Mouse (Mus musculus) ES-Bruce4 (cell line): ENCODE measurements around the gene Abraxas1. TPM values are rescaled to one million over a fixed set of nuclear protein-coding genes. Genes with fewer than 3 reads are reported as not detected.

Experiments
- H3K27ac ChIP-seq: 2 replicates; pipeline ENCODE4 v1.5.1; 2012; ENCODE audit warnings: low read length, inconsistent platforms; ENCODE audit not compliant: insufficient read depth
- H3K27me3 ChIP-seq: 2 replicates; pipeline ENCODE4 v1.6.1; 2012; ENCODE audit warnings: mild to moderate bottlenecking, low read length, inconsistent platforms; ENCODE audit not compliant: control insufficient read depth, poor library complexity, insufficient read depth, severe bottlenecking
- H3K36me3 ChIP-seq: 2 replicates; pipeline ENCODE4 v1.6.1; 2012; ENCODE audit warnings: inconsistent platforms, mild to moderate bottlenecking, low read length, moderate library complexity; ENCODE audit not compliant: control insufficient read depth, poor library complexity, insufficient read depth, severe bottlenecking
- H3K4me1 ChIP-seq: one replicate; pipeline ENCODE4 v1.8.1; 2011; ENCODE audit warnings: low read length; ENCODE audit not compliant: control insufficient read depth, insufficient read depth
- H3K4me3 ChIP-seq: 2 replicates; pipeline ENCODE4 v1.5.1; 2011; ENCODE audit warnings: low read depth, mild to moderate bottlenecking, low read length
- H3K9ac ChIP-seq: 2 replicates; pipeline ENCODE4 v1.6.1; 2012; ENCODE audit warnings: low read depth, mild to moderate bottlenecking, inconsistent platforms; ENCODE audit not compliant: poor library complexity, severe bottlenecking
- H3K9me3 ChIP-seq: replicated peaks from 2 replicates; pipeline ENCODE4 v1.6.1; 2012; ENCODE audit warnings: mild to moderate bottlenecking, low read length, inconsistent platforms; ENCODE audit not compliant: control insufficient read depth, poor library complexity, insufficient read depth, severe bottlenecking
- CTCF ChIP-seq: IDR thresholded peaks from one replicate; pipeline ENCODE4 v1.8.1; 2011; ENCODE audit warnings: low read depth, low read length
- EP300 ChIP-seq: IDR thresholded peaks from 2 replicates; pipeline ENCODE4 v1.6.1; 2011; ENCODE audit warnings: low read depth, low read length; ENCODE audit not compliant: insufficient read depth
- POLR2A ChIP-seq: IDR thresholded peaks from one replicate; pipeline ENCODE4 v1.8.1; 2011; ENCODE audit warnings: low read length; ENCODE audit not compliant: insufficient read depth
- polyA plus RNA-seq: library from polyadenylated mRNA; stranded (reverse); fragments of >200 nt; gene quantifications from 2 replicates; pipeline ENCODE4 v1.2.4, GENCODE M21; 2011; ENCODE audit warnings: low read depth; ENCODE audit not compliant: missing spikeins, insufficient read depth, insufficient read length

Gene Abraxas1
- polyA plus RNA-seq, 1 experiment = 37.4 TPM

DNA sequence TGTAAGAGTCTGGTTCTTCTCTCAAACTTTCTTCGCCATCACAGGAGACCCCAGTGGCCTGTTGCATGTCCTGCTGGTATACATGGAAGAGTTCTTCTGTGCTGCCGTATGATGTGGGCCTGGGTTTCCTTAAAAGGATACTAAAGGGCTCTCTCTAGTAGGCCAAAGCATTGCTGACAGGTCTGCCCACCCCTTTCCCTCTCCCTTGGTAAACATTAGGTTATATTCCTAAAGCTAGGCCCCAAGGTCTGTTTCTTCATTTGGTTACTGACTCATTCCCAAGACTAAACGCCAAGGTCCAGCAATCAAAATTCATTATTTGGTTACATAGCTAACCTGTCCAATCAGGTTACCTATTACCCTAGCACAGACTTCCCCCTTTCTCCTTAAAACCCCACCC, 11.9 kb upstream of the Abraxas1 start:
- H3K27ac ChIP-seq = no peak overlapping the region
- no peaks in the 10 kb centered on the region for H3K4me1 ChIP-seq
- H3K9me3 ChIP-seq = no peaks in the 10 kb centered on the region
- no peaks in the 10 kb centered on the region for H3K36me3 ChIP-seq
- no peak overlapping the region for H3K4me3 ChIP-seq
- no peak overlapping the region for H3K9ac ChIP-seq
- TF ChIP-seq POLR2A = no peak
- no peak for TF ChIP-seq CTCF
- no peak for TF ChIP-seq EP300
- H3K27me3 ChIP-seq = no peaks in the 10 kb centered on the region

DNA sequence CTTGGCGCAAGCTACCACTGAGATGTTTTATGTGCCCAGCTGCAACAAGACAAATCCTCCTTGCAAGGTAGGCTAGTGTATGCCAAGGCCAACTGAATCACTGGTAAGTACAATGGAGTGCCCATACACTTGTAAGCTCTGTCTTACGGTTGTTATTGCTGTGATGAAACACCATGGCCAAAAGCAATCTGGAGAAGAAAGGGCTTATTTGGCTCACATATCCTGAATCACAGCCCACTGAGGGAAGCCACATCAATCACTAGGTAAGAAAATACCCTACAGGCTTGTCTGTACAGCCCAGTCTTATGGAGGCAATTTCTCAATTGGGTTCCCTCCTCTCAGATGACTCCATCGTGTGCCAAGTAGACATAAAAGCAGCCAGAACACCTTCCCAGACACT, 7.9 kb upstream of the Abraxas1 start:
- no peaks in the 10 kb centered on the region for H3K36me3 ChIP-seq
- H3K4me1 ChIP-seq = no peaks in the 10 kb centered on the region
- H3K27me3 ChIP-seq = no peaks in the 10 kb centered on the region
- H3K9me3 ChIP-seq = no peaks in the 10 kb centered on the region
- TF ChIP-seq CTCF (no peak), POLR2A (no peak), EP300 (no peak)
- no peak overlapping the region for H3K9ac ChIP-seq
- H3K4me3 ChIP-seq = no peak overlapping the region
- H3K27ac ChIP-seq = no peak overlapping the region

DNA sequence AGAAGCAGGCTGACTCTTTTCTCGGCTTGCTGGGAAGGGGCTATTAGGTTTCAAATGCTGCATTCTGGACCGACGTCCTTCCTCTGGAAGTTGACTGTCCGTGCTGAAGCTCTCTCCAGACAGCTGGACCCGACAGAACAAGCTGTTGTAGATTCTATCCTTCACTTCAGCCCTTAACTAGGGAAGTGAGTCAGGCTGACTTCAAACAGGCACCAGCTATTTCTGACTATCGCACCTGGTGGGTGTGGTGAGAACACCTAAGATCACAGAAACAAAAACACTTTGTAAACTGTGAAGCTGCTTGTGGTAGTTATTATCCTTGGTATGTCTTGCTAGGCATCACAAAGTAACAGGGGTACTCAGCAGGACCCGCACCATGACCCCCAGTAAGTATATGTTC, 5.8 kb upstream of the Abraxas1 start:
- no peaks in the 10 kb centered on the region for H3K36me3 ChIP-seq
- no peaks in the 10 kb centered on the region for H3K4me1 ChIP-seq
- H3K27me3 ChIP-seq = no peaks in the 10 kb centered on the region
- H3K27ac ChIP-seq = no peak overlapping the region
- no peaks in the 10 kb centered on the region for H3K9me3 ChIP-seq
- no peak overlapping the region for H3K4me3 ChIP-seq
- no peak overlapping the region for H3K9ac ChIP-seq
- TF ChIP-seq EP300 = no peak
- no peak for TF ChIP-seq POLR2A
- TF ChIP-seq CTCF = no peak

DNA sequence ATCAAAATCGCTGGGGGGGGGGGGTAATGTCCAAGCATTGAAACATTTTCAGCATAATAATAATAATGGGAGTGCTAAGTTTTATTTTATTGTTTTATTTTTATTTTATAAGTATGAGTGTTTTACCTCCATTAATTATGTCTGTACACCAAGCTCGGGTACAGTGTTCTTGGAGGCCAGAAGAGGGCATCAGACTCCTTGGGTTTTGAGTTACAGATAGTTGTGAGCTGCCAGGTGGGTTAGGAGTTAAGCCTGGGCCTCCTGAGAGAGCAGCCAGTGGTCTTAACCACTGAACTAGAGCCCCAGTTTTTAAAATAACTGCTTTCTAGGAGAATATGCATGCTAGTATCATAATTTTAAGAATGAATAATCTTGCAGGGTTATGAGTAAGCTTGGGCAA, 5.2 kb upstream of the Abraxas1 start:
- no peak overlapping the region for H3K27ac ChIP-seq
- no peaks in the 10 kb centered on the region for H3K27me3 ChIP-seq
- no peak overlapping the region for H3K9ac ChIP-seq
- no peaks in the 10 kb centered on the region for H3K4me1 ChIP-seq
- no peak for TF ChIP-seq EP300
- TF ChIP-seq CTCF = peak; percentile 14
- no peaks in the 10 kb centered on the region for H3K9me3 ChIP-seq
- H3K4me3 ChIP-seq = no peak overlapping the region
- H3K36me3 ChIP-seq = no peaks in the 10 kb centered on the region

DNA sequence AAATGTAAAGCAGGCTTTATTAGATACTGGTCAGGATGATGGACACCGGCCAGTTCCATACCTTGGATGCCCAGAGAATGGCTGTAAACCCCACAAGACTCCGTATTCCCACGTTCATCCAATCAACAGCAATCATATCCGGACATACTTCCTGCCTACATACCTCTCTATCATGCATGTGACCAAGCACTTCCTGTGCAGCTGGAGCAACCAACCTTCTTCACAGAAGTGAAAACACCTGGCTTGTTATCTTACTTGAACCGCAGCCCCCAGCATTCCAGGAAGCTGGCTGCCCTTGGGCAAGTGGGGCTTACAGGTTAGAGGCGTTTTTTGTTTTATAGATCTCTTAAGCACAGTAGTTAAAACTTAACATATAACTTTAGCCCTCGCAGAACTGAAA, 2.1 kb upstream of the Abraxas1 start:
- Histone ChIP-seq H3K27me3 (no peaks in the 10 kb centered on the region), H3K4me1 (no peaks in the 10 kb centered on the region), H3K36me3 (0 out of 2 replicates have a peak, but pooled peaks cover 5% of the 10 kb centered on the region), H3K9me3 (no peaks in the 10 kb centered on the region), H3K27ac (no peak overlapping the region), H3K4me3 (no peak overlapping the region), H3K9ac (no peak overlapping the region)
- no peak for TF ChIP-seq CTCF
- no peak for TF ChIP-seq POLR2A
- no peak for TF ChIP-seq EP300

DNA sequence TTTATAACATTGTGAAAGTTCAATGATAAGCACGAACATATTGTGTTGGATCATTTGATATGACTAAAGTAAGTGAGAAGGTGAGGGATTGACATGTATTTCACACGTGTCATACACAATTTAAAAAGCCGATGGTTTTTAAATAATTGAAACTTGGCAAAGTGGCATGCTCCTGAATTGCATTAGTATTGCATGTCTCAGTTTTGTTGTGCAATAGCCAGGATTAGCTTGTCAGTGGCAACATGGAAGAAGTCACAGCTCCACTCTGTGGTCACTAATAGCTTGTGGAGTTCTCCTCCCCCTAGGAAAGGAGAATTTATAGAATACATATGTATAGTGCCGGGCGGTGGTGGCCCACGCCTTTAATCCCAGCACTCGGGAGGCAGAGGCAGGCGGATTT, 610 bp upstream of the Abraxas1 start:
- Histone ChIP-seq H3K27me3 (no peaks in the 10 kb centered on the region), H3K9me3 (no peaks in the 10 kb centered on the region), H3K9ac (no peak overlapping the region), H3K4me3 (no peak overlapping the region), H3K36me3 (peaks cover 13% of the 10 kb centered on the region), H3K4me1 (no peaks in the 10 kb centered on the region), H3K27ac (no peak overlapping the region)
- TF ChIP-seq CTCF (no peak), POLR2A (no peak), EP300 (no peak)
